Comparison of ENCODE assay signal across 8 mouse cellular contexts in genomic region chr13:117603421-117603820, GRCm38 (mm10). TPM values are rescaled to one million over a fixed set of nuclear protein-coding genes. Genes with fewer than 3 reads are reported as not detected.
DNase-seq lines count a peak whose midpoint lies in the region; ATAC-seq and TF ChIP-seq lines count a peak whose summit lies in the region.
"Had no signal": no experiment of that assay in that cellular context is flagged by ENCODE, and none has a peak within 500 bp of the region (broad histone marks: within the 10 kb centered on the region; RNA-seq: fewer than 3 reads in every experiment).

No protein-coding gene starts in this region.

- no peaks in the 10 kb centered on the region for H3K9me3 ChIP-seq in lung, embryonic 16.5 days (ENCODE audit: control insufficient read depth, low read length)
- no peaks in the 10 kb centered on the region for H3K9me3 ChIP-seq in lung, postnatal 0 days (ENCODE audit: low read length)
- no peaks in the 10 kb centered on the region for H3K9me3 ChIP-seq in embryonic facial prominence, embryonic 15.5 days (replicated peaks)
- no peaks in the 10 kb centered on the region for H3K9me3 ChIP-seq in limb, embryonic 11.5 days (ENCODE audit: control insufficient read depth, low read length)
- no peaks in the 10 kb centered on the region for H3K9me3 ChIP-seq in stomach, embryonic 15.5 days

- no peaks in the 10 kb centered on the region for H3K36me3 ChIP-seq in lung, embryonic 16.5 days (ENCODE audit: control insufficient read depth, insufficient read depth, low read length)
- no peaks in the 10 kb centered on the region for H3K36me3 ChIP-seq in lung, postnatal 0 days (ENCODE audit: insufficient read depth, low read length)
- no peaks in the 10 kb centered on the region for H3K36me3 ChIP-seq in embryonic facial prominence, embryonic 15.5 days
- H3K36me3 ChIP-seq in limb, embryonic 11.5 days (ENCODE audit: control insufficient read depth, insufficient read depth, low read length), result no peaks in the 10 kb centered on the region
- H3K36me3 ChIP-seq in stomach, embryonic 15.5 days, result no peaks in the 10 kb centered on the region

- H3K4me2 ChIP-seq in lung, embryonic 16.5 days (ENCODE audit: low read depth, low read length), result peak overlapping the region; percentile 92
- no peak overlapping the region for H3K4me2 ChIP-seq in lung, postnatal 0 days (replicated peaks; ENCODE audit: low read depth, low read length)
- H3K4me2 ChIP-seq in embryonic facial prominence, embryonic 15.5 days (replicated peaks), result peak overlapping the region; percentile 97
- H3K4me2 ChIP-seq in limb, embryonic 11.5 days (ENCODE audit: low read depth, severe bottlenecking), result no peak overlapping the region
- H3K4me2 ChIP-seq in stomach, embryonic 15.5 days, result peak overlapping the region; percentile 99; the same call in 1 of the 2 replicates

- no peak for DNase-seq in lung, postnatal 0 days (ENCODE audit: low spot score)
- no peak for DNase-seq in limb, embryonic 11.5 days (ENCODE audit: low spot score)
- DNase-seq in urinary bladder, adult 2 months (ENCODE audit: low spot score), result no peak
- DNase-seq in ovary, postnatal 36 days (ENCODE audit: low spot score), result no peak

- H3K27me3 ChIP-seq in lung, embryonic 16.5 days (ENCODE audit: control insufficient read depth, insufficient read depth, low read depth, low read length), result peaks cover 19% of the 10 kb centered on the region
- H3K27me3 ChIP-seq in lung, postnatal 0 days (replicated peaks; ENCODE audit: insufficient read depth, low read length), result peaks cover 14% of the 10 kb centered on the region
- H3K27me3 ChIP-seq in embryonic facial prominence, embryonic 15.5 days, result peaks cover 29% of the 10 kb centered on the region
- H3K27me3 ChIP-seq in limb, embryonic 11.5 days (ENCODE audit: control insufficient read depth, insufficient read depth, low read length), result peaks cover 20% of the 10 kb centered on the region
- peaks cover 18% of the 10 kb centered on the region for H3K27me3 ChIP-seq in stomach, embryonic 15.5 days (replicated peaks)

- H3K27ac ChIP-seq in lung, embryonic 16.5 days (ENCODE audit: low read length), result no peak overlapping the region
- no peak overlapping the region for H3K27ac ChIP-seq in lung, postnatal 0 days (ENCODE audit: low read length)
- H3K27ac ChIP-seq in embryonic facial prominence, embryonic 15.5 days (replicated peaks), result no peak overlapping the region
- H3K27ac ChIP-seq in limb, embryonic 11.5 days (replicated peaks; ENCODE audit: low read depth, low read length), result no peak overlapping the region
- H3K27ac ChIP-seq in stomach, embryonic 15.5 days, result no peak overlapping the region

- WGBS in lung, embryonic 16.5 days, result 19% methylated on average over 11 of the region's 11 CpGs
- 16% methylated on average over 11 of the region's 11 CpGs for WGBS in lung, postnatal 0 days
- WGBS in embryonic facial prominence, embryonic 15.5 days, result 13% methylated on average over 11 of the region's 11 CpGs
- 21% methylated on average over 11 of the region's 11 CpGs for WGBS in limb, embryonic 11.5 days
- WGBS in stomach, embryonic 15.5 days, result 15% methylated on average over 11 of the region's 11 CpGs

- H3K4me3 ChIP-seq in lung, embryonic 16.5 days (ENCODE audit: low read length), result peak overlapping the region; percentile 60
- no peak overlapping the region for H3K4me3 ChIP-seq in lung, postnatal 0 days (ENCODE audit: low read depth, low read length)
- peak overlapping the region; percentile 50 for H3K4me3 ChIP-seq in embryonic facial prominence, embryonic 15.5 days (replicated peaks)
- H3K4me3 ChIP-seq in limb, embryonic 11.5 days (ENCODE audit: low read depth, low read length), result peak overlapping the region; percentile 49; the same call in 1 of the 2 replicates
- H3K4me3 ChIP-seq in stomach, embryonic 15.5 days (replicated peaks), result 0 out of 2 replicates have a peak overlapping the region, but pooled peaks have one; percentile 4

- ATAC-seq in lung, embryonic 16.5 days (ENCODE audit: low read depth), result no peak
- ATAC-seq in lung, postnatal 0 days, result no peak
- ATAC-seq in embryonic facial prominence, embryonic 15.5 days (ENCODE audit: insufficient number of reproducible peaks, low FRiP score, low TSS enrichment, low read depth), result no peak
- no peak for ATAC-seq in limb, embryonic 11.5 days (ENCODE audit: insufficient number of reproducible peaks, low FRiP score, low TSS enrichment, low read depth)
- no peak for ATAC-seq in stomach, embryonic 15.5 days (ENCODE audit: insufficient read depth, low FRiP score, low read depth)

- TF ChIP-seq EP300 in lung, postnatal 0 days (IDR thresholded peaks at IDR 0.05), result no peak

- peaks cover 12% of the 10 kb centered on the region for H3K4me1 ChIP-seq in lung, embryonic 16.5 days (replicated peaks; ENCODE audit: control insufficient read depth, insufficient read depth, low read length)
- peaks cover 3% of the 10 kb centered on the region; the same call in 1 of the 2 replicates for H3K4me1 ChIP-seq in lung, postnatal 0 days (ENCODE audit: insufficient read depth, low read depth, low read length)
- H3K4me1 ChIP-seq in embryonic facial prominence, embryonic 15.5 days, result peaks cover 8% of the 10 kb centered on the region
- H3K4me1 ChIP-seq in limb, embryonic 11.5 days (ENCODE audit: control insufficient read depth, insufficient read depth, low read length), result peaks cover 5% of the 10 kb centered on the region; the same call in 1 of the 2 replicates
- H3K4me1 ChIP-seq in stomach, embryonic 15.5 days, result peaks cover 10% of the 10 kb centered on the region

- TF ChIP-seq CTCF in lung, postnatal 0 days (IDR thresholded peaks at IDR 0.05), result no peak

- no peak overlapping the region for H3K9ac ChIP-seq in lung, embryonic 16.5 days (ENCODE audit: low read length)
- H3K9ac ChIP-seq in lung, postnatal 0 days (replicated peaks; ENCODE audit: low read depth), result no peak overlapping the region
- H3K9ac ChIP-seq in embryonic facial prominence, embryonic 15.5 days, result no peak overlapping the region
- no peak overlapping the region for H3K9ac ChIP-seq in limb, embryonic 11.5 days (ENCODE audit: low read length)
- H3K9ac ChIP-seq in stomach, embryonic 15.5 days, result no peak overlapping the region

RNA-seq across cellular contexts. Expression of gene Hcn1, which starts 1.3 kb away (rescaled TPM):
- polyA plus RNA-seq in lung, embryonic 16.5 days (2015; fragmentation: Nextera tagmentation; extraction: Ambion mirVana), result 0.09 and 0.18 TPM in 2 replicates
- polyA plus RNA-seq in lung, postnatal 0 days (2015; fragmentation: Nextera tagmentation; extraction: Ambion mirVana), result 0.07 and 0.19 TPM in 2 replicates
- polyA plus RNA-seq in embryonic facial prominence, embryonic 15.5 days (2015; fragmentation: Nextera tagmentation; extraction: Ambion mirVana), result 0.24 and 0.26 TPM in 2 replicates
- polyA plus RNA-seq in limb, embryonic 11.5 days (2014; fragmentation: Nextera tagmentation; extraction: Ambion mirVana), result 0.05 and 0.06 TPM in 2 replicates
- polyA plus RNA-seq in stomach, embryonic 15.5 days (2015; fragmentation: Nextera tagmentation; extraction: Ambion mirVana), result 0.09 and 0.12 TPM in 2 replicates
- 6.9 and 9.3 TPM in 2 replicates for polyA plus RNA-seq in urinary bladder, adult 2 months (2012; rRNA removed)
- polyA plus RNA-seq: spleen, adult 2 months had no signal

Comparison
In these comparisons a context has a peak if more than half of its experiments do, and no peak if none do; other contexts are left out.
1. H3K4me2 ChIP-seq: peak in lung, embryonic 16.5 days (single experiment), embryonic facial prominence, embryonic 15.5 days (single experiment) and stomach, embryonic 15.5 days (single experiment); none in lung, postnatal 0 days (single experiment) and limb, embryonic 11.5 days (single experiment).